Mouse (Mus musculus) adrenal gland, adult 2 months (tissue): ENCODE results near the gene 4921511M17Rik. TPM values are rescaled to one million over a fixed set of nuclear protein-coding genes. Genes with fewer than 3 reads are reported as not detected.
"Not testable (repeated sequence)": the region's sequence is repeated elsewhere in the genome, so short reads cannot be mapped to it uniquely, and the experiment has no call there.

Experiments
- DNase-seq: peaks from one replicate; pipeline ENCODE4 v3.0.0; 2021
- long read RNA-seq: library from polyadenylated mRNA; stranded (forward); transcript quantifications from one replicate; pipeline ENCODE4 v2.0.0, GENCODE M21; 2021
- polyA plus RNA-seq: library from polyadenylated mRNA; depleted of rRNA; stranded (reverse); fragments of >200 nt; gene quantifications from 2 replicates; pipeline ENCODE4 v1.2.3, GENCODE M21; 2012; rRNA removed
- total RNA-seq, 2 experiments: library from RNA; stranded (reverse); gene quantifications; 2 replicates each; pipeline ENCODE4 v1.2.3; 2021

4921511M17Rik gene
- total RNA-seq (not detected), polyA plus RNA-seq (not detected in 2 replicates)
- long read RNA-seq = 0 reads

- DNase-seq = not testable (repeated sequence)
These were observed at the start of gene 4921511M17Rik for GRCm38 (mm10) chrX:154033727-154034126. TSS of gene 4921511M17Rik (minus strand) at chrX:154033827.

- DNase-seq = not testable (repeated sequence)
These were observed 21.3 kb upstream of the 4921511M17Rik start, which contains the start of gene Gm10057 for GRCm38 (mm10) chrX:154054939-154055338. TSS of gene Gm10057 (minus strand) at chrX:154055039.

DNA sequence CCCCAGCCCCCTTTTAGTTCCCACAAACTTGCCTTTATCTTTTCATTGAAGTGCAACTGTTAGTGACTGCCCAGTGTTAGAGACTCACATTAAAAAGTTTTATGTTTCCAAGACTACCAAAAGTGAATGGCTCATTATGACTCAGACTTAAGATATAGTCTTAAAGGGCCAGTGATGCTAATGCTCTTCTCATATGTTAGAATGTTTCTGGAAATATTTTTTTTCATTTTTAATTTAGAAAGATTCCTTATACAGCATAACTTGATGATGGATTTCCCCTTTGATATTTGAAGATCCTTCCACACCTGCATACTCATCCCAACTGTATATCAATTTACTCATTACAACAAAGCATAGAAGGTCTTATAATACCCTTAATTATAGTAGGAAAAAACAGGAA is 21.1 kb downstream of the 4921511M17Rik start, which contains the start of gene Samt1:
Samt1 (minus strand) TSS at position 101 of the 400 bp plus-strand sequence.
- DNase-seq = not testable (repeated sequence)

DNA sequence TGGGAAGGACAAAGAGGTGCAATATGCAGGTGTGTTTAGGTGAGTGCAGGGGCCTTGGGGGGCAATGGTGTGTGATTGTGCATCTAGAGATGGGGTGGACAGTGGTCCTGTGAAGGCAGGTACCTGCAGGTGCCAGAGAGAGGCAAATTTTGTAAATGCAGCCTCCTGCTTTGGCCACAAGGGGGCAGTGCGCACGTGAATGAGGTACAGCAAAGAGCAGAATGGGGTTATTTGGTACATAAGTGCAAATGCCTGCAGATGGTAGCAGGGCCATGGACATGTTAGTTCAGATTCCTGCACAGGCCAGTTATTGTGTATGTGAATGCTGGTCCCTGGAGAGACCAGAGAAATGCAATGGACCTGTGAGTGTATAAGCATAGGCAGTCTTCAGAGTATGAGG is 56.7 kb downstream of the 4921511M17Rik start:
- not testable (repeated sequence) for DNase-seq

DNA sequence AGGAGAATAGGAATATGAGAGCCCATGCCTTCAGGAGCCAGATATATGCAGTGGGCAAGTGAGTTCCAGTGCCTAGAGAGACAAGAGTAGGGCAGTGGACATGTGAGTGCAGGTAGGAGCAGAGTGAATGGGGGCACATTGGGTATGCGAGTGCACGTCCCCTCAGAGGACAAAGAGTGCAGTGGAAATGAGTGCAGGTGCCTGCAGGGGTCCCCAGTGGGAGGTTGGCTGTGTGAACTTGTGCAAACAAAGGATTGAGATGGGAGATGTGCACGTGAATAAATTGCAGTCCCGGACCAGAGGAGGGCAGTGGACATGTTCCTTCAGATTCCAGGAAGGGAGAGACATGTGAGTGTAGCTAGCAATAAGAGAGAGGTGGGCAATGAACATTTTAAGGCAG is 57.2 kb downstream of the 4921511M17Rik start:
- not testable (repeated sequence) for DNase-seq

DNA sequence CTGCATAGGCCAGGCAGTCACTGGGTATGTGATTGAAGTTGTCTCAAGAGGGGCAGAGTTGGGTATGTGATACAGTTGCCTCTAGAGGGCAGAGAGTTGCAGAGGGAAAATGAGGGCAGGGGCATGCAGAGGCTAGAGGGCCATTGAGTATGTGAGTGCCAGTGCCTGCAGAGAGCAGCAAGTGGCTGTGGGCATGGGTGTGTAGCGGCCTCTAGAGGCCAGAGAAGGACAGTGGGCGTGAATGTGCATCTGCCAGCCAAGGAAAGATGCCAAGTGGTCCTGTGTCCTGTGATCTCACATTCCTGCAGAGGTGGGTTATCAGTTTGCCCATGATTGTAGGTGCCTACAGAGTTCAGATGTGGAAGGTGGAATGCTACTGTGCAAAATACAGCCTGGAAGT is 59.2 kb downstream of the 4921511M17Rik start:
- no peak for DNase-seq

Other genes with a start within 250 kb of the 4921511M17Rik start
- gene Spin2c, start 201.6 kb downstream of the 4921511M17Rik start, total RNA-seq = under 1 TPM in 1 of 2 experiments, not detected in 1; 0.48 TPM
- 0.47 TPM in 1 of 2 replicates, not detected in the other for gene Spin2c, start 201.6 kb downstream of the 4921511M17Rik start, polyA plus RNA-seq
- not detected for gene Samt1, start 21.2 kb downstream of the 4921511M17Rik start, total RNA-seq
- not detected in 2 replicates for gene Samt1, start 21.2 kb downstream of the 4921511M17Rik start, polyA plus RNA-seq
- not detected for gene Gm10057, start 21.2 kb upstream of the 4921511M17Rik start, total RNA-seq
- gene Gm10057, start 21.2 kb upstream of the 4921511M17Rik start, polyA plus RNA-seq = not detected in 2 replicates
- not detected for gene Gm15140, start 86.9 kb upstream of the 4921511M17Rik start, total RNA-seq
- gene Gm15140, start 86.9 kb upstream of the 4921511M17Rik start, polyA plus RNA-seq = not detected in 2 replicates